11 mouse cellular contexts compared by ENCODE assay signal in the genomic region with DNA sequence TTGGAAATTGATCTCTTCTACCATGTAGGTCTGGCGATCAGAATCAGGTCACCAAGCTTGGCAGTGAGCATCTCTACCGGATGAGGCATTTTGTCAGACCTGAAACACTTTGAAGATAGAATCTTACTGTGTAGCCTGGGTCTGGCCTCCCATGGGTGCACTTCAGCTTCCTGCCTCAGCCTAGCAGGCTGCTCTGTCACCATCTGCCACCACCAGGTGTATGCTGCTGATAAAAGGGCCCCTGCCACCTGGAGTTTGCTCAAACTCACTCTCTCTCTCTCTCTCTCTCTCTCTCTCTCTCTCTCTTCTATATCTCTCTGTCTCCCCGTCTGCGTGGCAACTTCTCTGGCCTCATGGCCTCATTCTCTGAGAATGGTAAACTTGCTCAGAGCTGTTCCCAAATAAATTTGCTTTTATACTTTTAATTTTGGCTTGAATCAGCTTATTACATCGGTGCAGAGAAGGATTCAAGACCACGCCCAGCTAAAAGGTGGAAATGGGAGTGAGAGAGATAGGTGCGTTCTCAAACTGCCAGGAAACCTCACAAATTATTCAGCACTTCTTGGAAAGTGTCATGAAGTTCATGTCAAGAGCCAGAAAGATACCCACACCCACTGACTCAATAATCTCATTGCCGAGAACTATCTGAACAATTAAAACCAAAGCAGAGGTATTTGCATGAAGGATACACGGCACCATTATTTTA. TPM values are rescaled to one million over a fixed set of nuclear protein-coding genes. Genes with fewer than 3 reads are reported as not detected.
DNase-seq lines count a peak whose midpoint lies in the region; ATAC-seq and TF ChIP-seq lines count a peak whose summit lies in the region.
"Had no signal": no experiment of that assay in that cellular context is flagged by ENCODE, and none has a peak within 500 bp of the region (broad histone marks: within the 10 kb centered on the region; RNA-seq: fewer than 3 reads in every experiment).

No protein-coding gene starts in this region.

- H3K9me3 ChIP-seq in midbrain, embryonic 10.5 days (replicated peaks): no peaks in the 10 kb centered on the region; the same call in 1 of the 2 replicates
- no peaks in the 10 kb centered on the region for H3K9me3 ChIP-seq in midbrain, postnatal 0 days (ENCODE audit: low read length)
- H3K9me3 ChIP-seq in forebrain, embryonic 10.5 days: peaks cover 4% of the 10 kb centered on the region; the same call in 1 of the 2 replicates

- 92% methylated on average over 9 of the region's 9 CpGs for WGBS in midbrain, embryonic 10.5 days
- 92% methylated on average over 9 of the region's 9 CpGs for whole genome bisulfite sequencing in midbrain, postnatal 0 days
- 89% methylated on average over 9 of the region's 9 CpGs for WGBS in forebrain, embryonic 10.5 days

- H3K4me1 ChIP-seq in midbrain, embryonic 10.5 days: peaks cover 34% of the 10 kb centered on the region
- 0 out of 2 replicates have a peak, but pooled peaks cover 4% of the 10 kb centered on the region for H3K4me1 ChIP-seq in midbrain, postnatal 0 days (ENCODE audit: insufficient read depth, low read length)
- peaks cover 32% of the 10 kb centered on the region for H3K4me1 ChIP-seq in forebrain, embryonic 10.5 days

- no peak for ATAC-seq in midbrain, postnatal 0 days (ENCODE audit: low FRiP score)
- peak; percentile 84 for ATAC-seq in megakaryocyte progenitor cell, adult 5-6 weeks (replicated peaks; ENCODE audit: poor library complexity)
- ATAC-seq: activated CD4-positive, CD25-positive, alpha-beta regulatory T cell, adult 4 months had no signal

- no peak overlapping the region for H3K9ac ChIP-seq in midbrain, postnatal 0 days (replicated peaks; ENCODE audit: low read length, poor library complexity, severe bottlenecking)

- no peak overlapping the region for H3K4me2 ChIP-seq in midbrain, postnatal 0 days (ENCODE audit: low read depth, low read length, poor library complexity, severe bottlenecking)

- no peaks in the 10 kb centered on the region for H3K27me3 ChIP-seq in midbrain, embryonic 10.5 days (ENCODE audit: low read depth, poor library complexity, severe bottlenecking)
- H3K27me3 ChIP-seq in midbrain, postnatal 0 days (ENCODE audit: insufficient read depth, low read length): no peaks in the 10 kb centered on the region
- no peaks in the 10 kb centered on the region for H3K27me3 ChIP-seq in forebrain, embryonic 10.5 days (ENCODE audit: poor library complexity, severe bottlenecking)

- H3K4me3 ChIP-seq in midbrain, embryonic 10.5 days: no peak overlapping the region
- H3K4me3 ChIP-seq in midbrain, postnatal 0 days (ENCODE audit: low read depth, low read length): no peak overlapping the region
- peak overlapping the region; percentile 46; the same call in 1 of the 2 replicates for H3K4me3 ChIP-seq in forebrain, embryonic 10.5 days

- H3K27ac ChIP-seq in midbrain, embryonic 10.5 days (replicated peaks): peak overlapping the region; percentile 92
- H3K27ac ChIP-seq in midbrain, postnatal 0 days (ENCODE audit: low read depth, low read length): no peak overlapping the region; the same call in 1 of the 2 replicates
- H3K27ac ChIP-seq in forebrain, embryonic 10.5 days: peak overlapping the region; percentile 90

- no peaks in the 10 kb centered on the region for H3K36me3 ChIP-seq in midbrain, embryonic 10.5 days
- no peaks in the 10 kb centered on the region for H3K36me3 ChIP-seq in midbrain, postnatal 0 days (ENCODE audit: insufficient read depth, low read length)
- H3K36me3 ChIP-seq in forebrain, embryonic 10.5 days (replicated peaks): no peaks in the 10 kb centered on the region

- TF ChIP-seq CTCF in midbrain, postnatal 0 days (IDR thresholded peaks at IDR 0.05): no peak

- DNase-seq in midbrain, embryonic 10.5 days (ENCODE audit: low spot score): no peak
- no peak for DNase-seq in midbrain, postnatal 0 days (ENCODE audit: low spot score)
- DNase-seq in forebrain, embryonic 10.5 days (ENCODE audit: extremely low spot score, low spot score): no peak
- peak; percentile 73 for DNase-seq in thymus, postnatal 25 days
- no peak for DNase-seq in gastrocnemius, adult 8-10 months (ENCODE audit: low spot score in 2 of 2)
- no peak for DNase-seq in kidney, adult 11 months
- no peak for DNase-seq in right cerebral cortex, postnatal 10 days (ENCODE audit: low spot score in 2 of 2)
- DNase-seq: embryo, embryonic 11 days; heart, adult 18-20 months had no signal

RNA-seq across cellular contexts. Expression of a gene that starts 32.0 kb away (rescaled TPM):
- polyA plus RNA-seq in midbrain, embryonic 10.5 days (2016; fragmentation: Nextera tagmentation; extraction: Ambion mirVana): 4.3 and 4.4 TPM in 2 replicates
- 4.5 and 6.9 TPM in 2 replicates for total RNA-seq in midbrain, postnatal 0 days (2014; rRNA removed)
- polyA plus RNA-seq in midbrain, postnatal 0 days (2015; fragmentation: Nextera tagmentation; extraction: Ambion mirVana): 5.7 and 7.1 TPM in 2 replicates
- polyA plus RNA-seq in forebrain, embryonic 10.5 days (2016; fragmentation: Nextera tagmentation; extraction: Ambion mirVana): 2.4 and 3.1 TPM in 2 replicates
- 1.1 and 1.9 TPM in 2 replicates for total RNA-seq in megakaryocyte progenitor cell, adult 5-6 weeks (2015)
- total RNA-seq in megakaryocyte progenitor cell, adult 5-6 weeks (2017): 0.75 and 1.0 TPM in 2 replicates
- 10 to 100 TPM in 1 of 4 experiments, 1 to 10 TPM in 3; 4.6 to 10.2 (median 5.7) TPM for total RNA-seq in gastrocnemius, adult 8-10 months (2022)

RNA-seq across cellular contexts. Expression of a gene that starts 35.4 kb away (rescaled TPM):
- polyA plus RNA-seq in midbrain, embryonic 10.5 days (2016; fragmentation: Nextera tagmentation; extraction: Ambion mirVana): 40.0 and 44.0 TPM in 2 replicates
- total RNA-seq in midbrain, postnatal 0 days (2014; rRNA removed): 25.7 and 28.5 TPM in 2 replicates
- polyA plus RNA-seq in midbrain, postnatal 0 days (2015; fragmentation: Nextera tagmentation; extraction: Ambion mirVana): 22.2 and 30.6 TPM in 2 replicates
- polyA plus RNA-seq in forebrain, embryonic 10.5 days (2016; fragmentation: Nextera tagmentation; extraction: Ambion mirVana): 44.7 and 51.2 TPM in 2 replicates
- total RNA-seq in megakaryocyte progenitor cell, adult 5-6 weeks (2015): 21.3 and 23.3 TPM in 2 replicates
- 26.1 and 33.5 TPM in 2 replicates for total RNA-seq in megakaryocyte progenitor cell, adult 5-6 weeks (2017)
- total RNA-seq in gastrocnemius, adult 8-10 months (2022): 10 to 100 TPM; 12.3 to 15.0 (median 13.6) TPM
